Mouse (Mus musculus) kidney, postnatal 14 days (tissue): Measurements from ENCODE around the gene Slc16a3.

Experiments
- DNase-seq: peaks from one replicate; pipeline ENCODE4 v3.0.0; 2022; ENCODE audit warnings: mixed read lengths

The Slc16a3 gene

GRCm38 (mm10) chr11:120979711-120980426 is 31.6 kb downstream of the Slc16a3 start:
- DNase-seq = no peak

DNA sequence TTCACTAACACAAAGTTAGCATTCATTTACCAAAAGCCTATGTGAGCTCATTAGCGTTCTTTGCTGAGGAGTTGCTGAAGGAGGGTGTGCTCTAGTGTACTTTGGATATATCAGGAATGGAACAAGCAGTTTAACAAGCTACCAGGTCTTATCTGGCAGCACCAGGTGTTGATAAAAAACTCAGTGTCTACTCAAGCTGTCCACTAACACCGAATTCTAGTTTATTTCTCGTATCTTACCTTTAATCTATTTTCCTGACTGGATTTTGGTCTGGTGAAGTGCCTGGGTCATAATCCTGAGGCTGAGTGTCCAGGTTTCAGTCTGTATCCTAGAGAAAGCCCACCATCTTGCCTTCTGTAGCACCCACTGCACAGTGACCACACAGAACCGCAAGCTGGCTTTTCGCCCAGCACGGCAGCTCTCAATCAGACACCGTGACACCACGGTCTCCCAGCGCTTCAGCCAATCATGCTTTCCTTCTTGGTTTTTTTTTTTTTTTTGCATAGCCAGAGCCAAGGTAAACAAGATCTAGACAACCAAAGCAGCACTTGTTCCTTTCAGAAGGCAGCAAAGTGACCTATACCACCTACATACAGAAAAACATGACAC is 32.3 kb downstream of the Slc16a3 start:
- DNase-seq = peak; percentile 63

DNA sequence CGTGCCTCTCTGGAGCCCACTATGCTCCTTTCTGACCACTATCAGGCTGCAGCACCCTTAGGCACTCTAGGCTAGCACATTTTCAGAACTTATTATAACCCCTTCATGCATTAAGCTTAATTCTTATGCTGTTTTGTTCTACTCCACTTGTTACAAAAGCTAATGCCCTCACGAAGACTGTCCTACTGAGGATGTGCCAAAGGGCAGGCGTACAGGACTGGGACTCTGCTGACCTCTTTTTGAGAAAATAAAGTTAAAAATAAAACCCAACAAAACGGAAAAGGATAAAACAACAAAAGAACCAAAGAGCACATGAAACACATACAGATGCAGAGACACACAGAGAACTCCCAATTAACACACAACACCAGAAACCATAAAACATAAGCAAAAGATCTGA is 33.4 kb downstream of the Slc16a3 start:
- DNase-seq = no peak

- no peak for DNase-seq
Measured at GRCm38 (mm10) chr11:120982459-120982858, 34.2 kb downstream of the Slc16a3 start.

- no peak for DNase-seq
Measured at GRCm38 (mm10) chr11:120984448-120985330, 36.4 kb downstream of the Slc16a3 start.

GRCm38 (mm10) chr11:120987608-120988007 is 39.3 kb downstream of the Slc16a3 start:
- no peak for DNase-seq

DNA sequence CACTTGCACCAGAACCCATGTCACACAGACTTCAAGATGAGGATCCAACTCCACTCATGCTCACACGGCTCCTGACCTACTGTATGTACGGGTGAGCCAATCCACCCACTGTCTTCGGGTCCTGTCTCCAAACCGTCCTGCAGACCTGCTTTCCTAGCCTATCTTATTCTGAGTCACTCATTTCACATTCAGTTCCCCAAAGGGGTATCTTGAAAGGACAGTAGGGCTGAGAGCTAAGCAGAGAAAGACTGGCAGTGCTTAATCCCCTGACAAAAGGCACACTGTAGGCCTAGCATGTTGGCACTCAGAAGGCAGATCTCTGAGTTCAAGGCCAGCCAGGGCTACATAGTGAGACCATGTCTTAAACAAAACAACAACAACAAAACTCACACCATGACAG is 40.1 kb downstream of the Slc16a3 start:
- no peak for DNase-seq

DNA sequence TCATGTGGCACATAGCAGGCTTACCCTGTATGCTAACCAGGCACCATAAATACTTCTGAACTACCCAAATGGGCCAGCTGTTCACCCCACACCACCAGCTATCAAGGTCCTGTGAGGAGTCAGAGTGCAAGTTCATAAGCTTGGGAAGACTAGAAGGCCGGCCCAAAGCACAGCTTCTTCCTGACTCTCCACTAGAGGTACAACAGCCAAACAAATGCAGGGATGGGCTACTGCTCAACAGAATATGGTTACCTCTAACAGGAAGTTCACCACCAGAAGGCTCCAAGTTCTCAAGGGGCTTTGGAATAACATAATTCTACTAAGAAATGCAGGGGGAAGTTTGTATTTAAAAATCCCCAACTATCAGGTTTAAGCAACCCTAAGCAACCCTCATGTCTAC is 41.2 kb downstream of the Slc16a3 start:
- DNase-seq = no peak

DNA sequence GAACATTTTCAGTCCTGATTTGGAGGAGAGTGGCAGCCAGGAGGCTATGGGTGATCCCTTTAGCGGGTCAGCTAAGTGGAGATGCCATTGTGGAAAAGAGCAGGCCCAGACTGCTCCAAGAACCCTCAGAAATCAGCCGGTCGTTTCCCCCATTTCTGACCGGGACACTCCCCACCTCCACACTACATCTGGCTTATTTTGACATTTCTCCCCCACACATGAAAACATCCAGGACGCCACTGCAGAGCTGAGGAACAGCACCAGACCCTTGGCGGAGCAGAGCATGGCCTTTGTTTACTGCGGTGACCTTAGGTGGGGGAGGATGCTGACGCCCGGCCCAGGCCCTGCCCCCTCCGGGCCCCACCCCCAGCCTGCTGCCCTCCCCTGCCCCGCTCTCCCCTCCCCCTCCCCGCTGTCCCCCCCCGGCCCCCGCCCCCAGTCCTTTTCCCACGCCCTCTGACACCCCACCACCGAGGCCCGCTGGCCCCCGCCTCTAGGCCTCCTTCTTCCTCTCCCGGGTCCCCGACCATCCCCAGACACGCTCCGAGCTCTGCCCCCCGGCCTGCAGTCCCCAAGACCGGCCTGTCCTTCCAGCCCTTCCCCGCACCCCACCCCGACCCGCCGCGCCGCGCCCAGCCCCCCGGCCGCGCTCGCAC is 42.0 kb downstream of the Slc16a3 start:
- DNase-seq = peak; percentile 78

- DNase-seq = peak; percentile 99
Measured at GRCm38 (mm10) chr11:120990951-120991526, 42.8 kb downstream of the Slc16a3 start, which contains the start of gene Csnk1d. Csnk1d (minus strand) TSS chr11:120991330.

DNA sequence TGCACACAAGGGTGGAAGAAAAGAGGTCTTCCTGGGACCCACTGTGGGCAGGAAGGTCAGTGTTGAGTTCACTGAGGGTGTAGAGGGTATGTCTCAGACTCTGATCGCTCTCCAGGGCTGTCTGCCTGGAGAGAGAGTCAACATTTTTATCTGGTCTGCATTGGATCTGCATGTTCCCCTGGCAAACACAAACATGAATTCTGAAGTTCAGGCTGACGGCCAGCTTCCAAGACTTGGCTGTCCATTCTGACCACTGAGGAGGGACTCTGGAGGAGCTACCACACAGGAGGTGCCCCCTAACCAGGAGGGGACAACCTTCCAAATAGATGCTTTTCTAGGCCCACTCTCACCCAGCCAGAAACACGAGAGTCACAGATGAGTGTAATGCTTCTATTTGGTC is 43.5 kb downstream of the Slc16a3 start:
- DNase-seq = no peak

GRCm38 (mm10) chr11:120993080-120993479 is 44.8 kb downstream of the Slc16a3 start:
- no peak for DNase-seq

DNA sequence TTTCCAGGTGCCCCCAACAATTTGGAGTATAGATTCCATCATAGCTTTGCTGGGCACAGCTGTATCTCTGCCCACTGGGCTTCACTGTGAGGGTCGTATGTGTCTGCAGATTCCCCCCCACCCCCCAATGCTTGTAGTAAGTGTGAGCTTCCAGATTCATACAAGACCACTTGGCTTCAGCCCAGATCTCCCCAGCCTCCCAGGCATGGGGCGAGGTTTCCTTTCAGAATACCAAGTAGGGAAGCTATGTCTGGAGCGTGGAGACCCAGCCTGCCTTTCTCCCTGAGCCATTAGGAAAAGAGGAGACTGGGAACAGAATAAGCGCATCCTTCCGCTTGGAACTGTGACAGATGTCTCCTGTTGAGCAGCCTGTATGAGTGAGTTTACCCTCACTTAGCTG is 45.3 kb downstream of the Slc16a3 start:
- DNase-seq = peak; percentile 23

GRCm38 (mm10) chr11:120994741-120995140 is 46.5 kb downstream of the Slc16a3 start:
- DNase-seq = no peak

- peak; percentile 50 for DNase-seq
Measured at GRCm38 (mm10) chr11:121001966-121002365, 53.7 kb downstream of the Slc16a3 start.

DNA sequence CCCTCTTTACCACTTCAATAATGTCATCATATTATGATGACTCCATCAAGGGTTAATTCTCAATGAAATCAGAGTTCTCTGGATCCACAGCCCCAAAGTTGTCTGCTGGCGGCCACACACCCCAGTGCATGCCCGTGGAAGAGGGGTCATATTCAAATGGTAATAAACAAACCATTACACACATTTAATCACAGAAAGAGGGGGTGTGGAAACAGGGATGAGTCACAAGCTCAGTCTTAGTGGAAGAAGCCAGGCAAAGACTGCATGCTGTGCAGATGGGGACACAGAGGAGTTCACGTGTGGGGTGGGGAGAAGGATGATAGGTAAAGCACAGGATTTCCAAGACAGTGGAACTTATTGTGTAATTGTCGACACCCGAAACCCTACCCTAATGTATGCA is 56.0 kb downstream of the Slc16a3 start:
- DNase-seq = no peak

DNA sequence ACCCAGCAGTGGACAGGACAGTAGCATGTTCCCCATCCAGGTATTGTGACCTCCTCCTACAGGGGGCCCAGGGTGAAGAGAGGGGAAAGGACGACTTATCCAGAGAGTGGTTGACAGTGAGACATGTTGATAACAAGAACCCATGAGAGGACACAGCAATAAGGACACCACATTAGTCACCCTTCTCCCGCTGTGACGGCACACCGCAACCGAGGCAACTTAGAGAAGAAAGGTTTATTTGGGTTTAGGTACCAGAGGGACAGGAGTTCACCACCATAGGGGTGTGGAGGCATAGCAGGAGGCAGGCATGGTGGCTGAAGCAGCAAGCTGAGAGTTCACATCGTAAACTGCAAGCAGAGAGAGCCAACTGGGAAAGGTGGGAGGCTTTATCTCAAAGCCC is 57.9 kb downstream of the Slc16a3 start:
- no peak for DNase-seq

DNA sequence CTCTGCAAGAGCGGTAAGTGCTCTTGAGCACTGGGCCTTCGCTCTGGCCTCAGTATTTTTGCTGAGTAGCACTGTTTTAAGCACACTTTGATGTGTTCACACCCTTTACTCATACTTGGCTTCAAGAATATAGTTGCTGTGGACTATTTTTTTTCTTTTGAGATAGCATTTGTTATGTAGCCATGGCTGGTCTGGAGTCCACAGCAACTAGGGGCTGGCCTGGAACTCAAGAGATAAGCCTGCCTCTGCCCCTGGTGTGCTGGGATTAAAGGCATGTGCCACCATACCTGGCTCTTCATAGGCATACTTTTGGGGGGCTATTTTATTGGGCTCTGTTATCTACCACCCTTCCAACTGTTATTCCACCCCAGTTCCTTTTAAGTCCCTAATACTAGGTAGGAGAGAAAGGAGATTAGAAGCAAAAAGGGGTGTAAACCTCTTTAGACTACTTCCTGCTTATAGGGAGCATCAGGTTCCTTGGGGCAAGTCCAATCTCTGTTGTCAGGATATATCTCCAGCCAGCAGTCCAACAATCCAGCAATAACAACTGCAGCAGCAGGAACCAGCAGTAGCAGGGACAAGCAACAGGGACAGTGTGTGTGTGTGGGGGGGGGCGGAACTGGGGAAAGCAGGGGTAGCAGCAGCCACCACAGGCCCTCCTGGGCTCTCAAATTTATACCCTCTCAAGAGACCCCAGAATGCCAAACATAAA is 61.9 kb downstream of the Slc16a3 start:
- no peak for DNase-seq
